Mouse (Mus musculus): Measurements from ENCODE around the gene Olfr727. TPM values are rescaled to one million over a fixed set of nuclear protein-coding genes. Genes with fewer than 3 reads are reported as not detected.

The Olfr727 gene
- polyA plus RNA-seq (2016; fragmentation: Nextera tagmentation; extraction: Ambion mirVana): not detected in 2 replicates

DNA sequence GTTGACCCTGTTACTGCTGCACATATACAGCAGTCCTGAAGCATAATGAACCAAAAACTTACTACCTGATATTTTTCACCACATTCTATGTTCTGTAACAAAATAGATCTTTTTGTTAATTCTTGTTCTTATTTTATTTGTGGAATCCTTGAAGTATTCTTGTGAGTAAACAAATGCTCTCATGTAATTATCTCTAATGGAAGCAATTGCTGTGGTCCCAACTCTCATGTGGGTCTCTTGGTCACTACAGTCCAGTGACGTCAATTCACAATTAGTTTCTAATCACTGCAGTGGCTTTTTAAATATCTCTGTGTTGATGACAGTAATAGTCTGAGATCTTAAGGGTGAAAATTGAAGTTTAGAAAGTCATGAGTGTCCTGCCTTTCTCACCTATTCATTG is at the start of gene Olfr727:
Gene Olfr727 (plus strand): TSS at position 301 of the 400 bp plus-strand sequence.
- Histone ChIP-seq H3K27ac (replicated peaks) (no peak within 1 kb of the TSS), H3K36me3 (no peaks in the 10 kb centered on the region), H3K9me3 (no peaks in the 10 kb centered on the region), H3K4me1 (no peaks in the 10 kb centered on the region), H3K4me3 (no peak within 1 kb of the TSS), H3K27me3 (no peaks in the 10 kb centered on the region), H3K4me2 (replicated peaks) (no peak within 1 kb of the TSS), H3K9ac (replicated peaks) (no peak within 1 kb of the TSS)
- 89% methylated on average over 1 of the region's 1 CpGs for WGBS
- ATAC-seq (ENCODE audit: low FRiP score, low read depth): no peak

DNA sequence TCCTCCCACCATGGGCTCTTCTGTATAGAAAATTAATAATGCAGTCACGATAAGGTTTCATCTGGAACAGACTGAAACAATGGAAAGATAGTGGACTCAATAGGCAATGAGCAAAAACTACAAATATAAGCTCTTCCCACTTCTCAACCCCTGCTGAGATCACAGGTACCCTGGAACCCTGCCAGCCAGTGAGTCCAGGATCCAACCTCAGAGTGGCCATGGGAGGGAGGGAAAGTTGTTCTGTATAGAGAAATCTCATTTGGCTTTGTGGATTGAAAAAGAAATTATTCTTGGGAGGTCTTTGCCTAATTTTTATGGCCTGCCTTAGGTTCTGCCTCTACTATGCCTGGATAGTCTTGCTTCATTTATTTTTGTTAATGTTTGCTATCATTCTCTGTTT is 32.1 kb upstream of the Olfr727 start, which contains the start of gene Olfr726:
Gene Olfr726 (minus strand): TSS at position 101 of the 400 bp plus-strand sequence.
- Histone ChIP-seq H3K27me3 (no peaks in the 10 kb centered on the region), H3K4me3 (no peak within 1 kb of the TSS), H3K4me1 (no peaks in the 10 kb centered on the region), H3K27ac (replicated peaks) (no peak within 1 kb of the TSS), H3K4me2 (replicated peaks) (no peak within 1 kb of the TSS), H3K9ac (replicated peaks) (no peak within 1 kb of the TSS), H3K9me3 (no peaks in the 10 kb centered on the region), H3K36me3 (no peaks in the 10 kb centered on the region)
- no peak for ATAC-seq (ENCODE audit: low FRiP score, low read depth)
- 82% methylated on average over 1 of the region's 1 CpGs for WGBS

DNA sequence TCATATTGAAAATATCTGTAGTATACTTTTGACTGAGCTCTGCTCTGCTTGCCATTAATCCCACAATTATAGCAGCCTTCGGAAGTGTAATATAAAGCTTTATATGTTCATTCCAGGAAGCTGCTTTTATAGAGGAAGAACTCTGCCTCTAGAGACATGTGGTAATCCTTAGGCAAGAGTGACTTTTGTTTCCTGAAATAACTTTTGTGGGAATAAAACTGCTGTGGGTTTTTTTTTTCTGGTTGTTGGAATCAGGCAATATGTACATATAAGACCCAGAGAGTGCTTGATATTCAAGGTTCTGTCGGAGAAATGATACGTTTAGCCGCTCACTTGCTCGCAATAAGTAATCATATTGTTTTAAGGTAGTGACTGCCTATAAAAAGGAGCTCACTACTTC is 19.6 kb downstream of the Olfr727 start, which contains the start of gene Olfr728:
Gene Olfr728 (minus strand): TSS at position 101 of the 400 bp plus-strand sequence.
- no peak for ATAC-seq (ENCODE audit: low FRiP score, low read depth)
- WGBS: 89% methylated on average over 5 of the region's 5 CpGs
- Histone ChIP-seq H3K9me3 (no peaks in the 10 kb centered on the region), H3K4me1 (no peaks in the 10 kb centered on the region), H3K36me3 (no peaks in the 10 kb centered on the region), H3K4me3 (no peak within 1 kb of the TSS), H3K27ac (replicated peaks) (no peak within 1 kb of the TSS), H3K9ac (replicated peaks) (no peak within 1 kb of the TSS), H3K27me3 (no peaks in the 10 kb centered on the region), H3K4me2 (replicated peaks) (no peak within 1 kb of the TSS)

DNA sequence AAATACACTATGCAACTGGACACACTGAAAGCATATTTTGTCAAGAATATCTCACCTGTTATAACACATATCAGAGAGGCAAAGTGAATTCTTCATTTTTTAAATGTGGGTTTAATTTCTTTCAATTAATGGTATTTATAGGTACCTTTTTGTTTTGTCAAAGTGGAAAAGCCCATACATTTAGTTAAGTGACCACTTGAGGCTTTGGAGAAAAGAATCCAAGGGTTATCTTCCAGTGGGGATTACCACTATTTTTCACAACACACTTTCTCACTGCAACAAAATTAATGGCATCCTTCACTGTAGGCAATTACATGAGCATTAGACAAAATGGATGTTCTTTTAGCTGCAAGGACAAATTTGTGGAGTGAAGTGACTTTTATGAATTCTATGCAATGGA is 29.8 kb downstream of the Olfr727 start, which contains the start of gene Olfr729:
Gene Olfr729 (minus strand): TSS at position 101 of the 400 bp plus-strand sequence.
- no peaks in the 10 kb centered on the region for H3K4me1 ChIP-seq

More for the DNA sequence above, 29.8 kb downstream of the Olfr727 start, which contains the start of gene Olfr729:
- H3K9ac ChIP-seq (replicated peaks): no peak within 1 kb of the TSS
- H3K4me2 ChIP-seq (replicated peaks): no peak within 1 kb of the TSS
- ATAC-seq (ENCODE audit: low FRiP score, low read depth): no peak
- no peak within 1 kb of the TSS for H3K4me3 ChIP-seq
- no peaks in the 10 kb centered on the region for H3K27me3 ChIP-seq
- no peak within 1 kb of the TSS for H3K27ac ChIP-seq (replicated peaks)
- H3K36me3 ChIP-seq: no peaks in the 10 kb centered on the region
- H3K9me3 ChIP-seq: no peaks in the 10 kb centered on the region

Other genes with a start within 250 kb of the Olfr727 start
- gene Olfr722, start 221.2 kb upstream of the Olfr727 start, polyA plus RNA-seq (2016; fragmentation: Nextera tagmentation; extraction: Ambion mirVana): not detected in 2 replicates
- gene Olfr723, start 191.4 kb upstream of the Olfr727 start, polyA plus RNA-seq (2016; fragmentation: Nextera tagmentation; extraction: Ambion mirVana): not detected in 2 replicates
- not detected in 2 replicates for gene Olfr724, start 159.9 kb upstream of the Olfr727 start, polyA plus RNA-seq (2016; fragmentation: Nextera tagmentation; extraction: Ambion mirVana)
- not detected in 2 replicates for gene Olfr725, start 82.8 kb upstream of the Olfr727 start, polyA plus RNA-seq (2016; fragmentation: Nextera tagmentation; extraction: Ambion mirVana)
- not detected in 2 replicates for gene Olfr726, start 32.2 kb upstream of the Olfr727 start, polyA plus RNA-seq (2016; fragmentation: Nextera tagmentation; extraction: Ambion mirVana)
- gene Olfr728, start 19.5 kb downstream of the Olfr727 start, polyA plus RNA-seq (2016; fragmentation: Nextera tagmentation; extraction: Ambion mirVana): not detected in 2 replicates
- not detected in 2 replicates for gene Olfr729, start 29.7 kb downstream of the Olfr727 start, polyA plus RNA-seq (2016; fragmentation: Nextera tagmentation; extraction: Ambion mirVana)
- not detected in 2 replicates for gene Olfr730, start 65.0 kb downstream of the Olfr727 start, polyA plus RNA-seq (2016; fragmentation: Nextera tagmentation; extraction: Ambion mirVana)
- not detected in 2 replicates for gene Olfr731, start 118.7 kb downstream of the Olfr727 start, polyA plus RNA-seq (2016; fragmentation: Nextera tagmentation; extraction: Ambion mirVana)
- not detected in 2 replicates for gene Olfr732, start 161.0 kb downstream of the Olfr727 start, polyA plus RNA-seq (2016; fragmentation: Nextera tagmentation; extraction: Ambion mirVana)
- gene Olfr733, start 178.3 kb downstream of the Olfr727 start, polyA plus RNA-seq (2016; fragmentation: Nextera tagmentation; extraction: Ambion mirVana): not detected in 2 replicates
- gene Olfr734, start 203.6 kb downstream of the Olfr727 start, polyA plus RNA-seq (2016; fragmentation: Nextera tagmentation; extraction: Ambion mirVana): not detected in 2 replicates
- gene Olfr735, start 225.7 kb downstream of the Olfr727 start, polyA plus RNA-seq (2016; fragmentation: Nextera tagmentation; extraction: Ambion mirVana): not detected in 2 replicates
- gene Tlr11, start 234.7 kb downstream of the Olfr727 start, polyA plus RNA-seq (2016; fragmentation: Nextera tagmentation; extraction: Ambion mirVana): not detected in 2 replicates